Mouse (Mus musculus): ENCODE measurements at regions not wholly inside any gene's neighbourhood (a gene's known extent, or its start where the extent isn't known, plus 50 kb on each side); places are given as distances from the start of the nearest gene placed in this dataset.

DNA sequence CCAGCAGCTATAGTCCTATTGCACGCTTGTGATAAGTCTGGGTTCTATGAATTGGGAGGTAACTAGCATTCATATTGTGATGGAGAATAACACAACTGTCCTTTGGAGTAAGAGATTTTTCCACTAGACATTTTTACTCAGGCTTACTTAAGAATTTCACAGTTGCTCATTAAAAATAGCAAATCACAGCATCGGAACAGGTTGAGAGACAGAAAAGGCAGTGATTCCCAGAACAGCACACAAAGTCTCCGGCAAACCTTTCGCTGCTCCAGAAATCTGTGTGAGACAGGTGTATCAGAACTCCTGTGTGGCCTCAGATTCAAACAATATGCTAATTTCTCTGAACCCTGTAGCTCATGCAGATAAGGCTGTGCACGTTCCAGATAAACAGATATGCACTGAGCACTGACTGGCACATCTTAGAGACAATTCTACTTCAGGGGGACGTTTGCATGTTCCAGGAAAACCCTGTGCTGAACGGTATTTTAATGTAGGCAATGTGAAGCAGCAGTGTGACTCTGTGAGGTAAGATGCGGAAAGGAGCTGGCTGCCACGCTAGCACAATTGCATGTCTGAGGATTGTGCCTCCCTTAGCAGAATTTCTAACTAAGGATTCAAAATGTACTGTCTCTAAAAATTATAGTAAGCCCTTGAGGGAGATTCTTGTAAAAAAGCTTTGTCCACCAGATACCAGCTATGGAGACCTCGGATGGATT, 99.8 kb upstream of the Kynu start:
- no peak for DNase-seq (ENCODE audit: low spot score)

DNA sequence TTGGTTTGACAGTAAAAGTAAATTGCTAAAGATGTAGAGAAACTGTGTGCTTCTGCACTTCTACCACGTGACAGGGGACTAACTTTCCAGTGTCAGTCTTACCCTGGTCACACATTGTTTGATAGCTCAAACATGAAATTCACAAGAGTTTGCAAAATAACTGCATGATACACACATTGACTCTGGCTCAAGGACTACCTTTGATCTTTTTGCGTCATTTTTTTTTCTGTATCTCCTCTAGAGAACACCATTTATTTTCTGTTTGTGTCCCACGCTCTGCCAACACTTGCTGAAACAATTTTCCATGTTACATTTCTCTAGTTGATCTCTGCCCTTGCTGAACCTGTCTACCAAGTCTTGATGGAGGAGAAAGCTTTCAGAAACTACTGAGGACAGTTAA, 86.0 kb upstream of the Kynu start:
- no peak for DNase-seq (ENCODE audit: low spot score)

DNA sequence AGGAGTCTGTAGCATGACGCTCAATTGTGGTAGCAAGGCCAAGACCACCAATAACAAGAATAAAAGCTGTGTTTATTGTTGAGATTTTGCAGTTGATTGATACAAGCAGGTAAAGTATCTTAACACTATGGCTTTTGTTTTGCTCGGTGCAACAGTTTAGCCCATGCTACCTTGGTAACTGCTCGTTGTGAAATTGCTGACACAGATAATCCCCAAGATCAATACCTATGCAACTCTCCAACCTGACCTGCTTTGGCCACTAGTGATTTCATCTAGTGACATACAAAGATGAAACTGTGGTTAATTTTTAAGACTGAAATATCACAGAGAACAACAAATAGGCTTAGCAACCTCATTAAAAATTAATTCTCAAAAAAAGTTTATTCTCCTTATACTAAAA, 85.2 kb upstream of the Kynu start:
- DNase-seq (ENCODE audit: low spot score) = no peak

DNA sequence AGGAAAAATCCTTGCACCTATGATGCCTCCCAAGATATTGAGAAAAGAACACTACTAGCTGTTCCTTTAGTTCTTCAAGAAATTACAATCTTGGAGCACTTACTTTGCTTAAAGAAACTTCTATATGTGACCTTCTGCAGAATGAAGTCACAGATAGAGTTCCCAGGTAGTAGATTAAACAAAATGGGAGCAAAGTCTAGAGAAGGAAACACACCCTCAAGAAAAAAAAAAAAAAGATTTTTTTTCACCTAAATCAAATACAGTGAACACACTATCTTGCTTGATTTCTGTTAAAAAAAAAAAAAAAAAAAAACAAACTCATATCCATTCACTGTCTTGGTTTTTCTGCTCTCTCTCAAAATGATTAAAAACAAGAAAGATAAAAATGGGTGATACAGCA, 76.6 kb upstream of the Kynu start:
- no peak for DNase-seq (ENCODE audit: low spot score)

DNA sequence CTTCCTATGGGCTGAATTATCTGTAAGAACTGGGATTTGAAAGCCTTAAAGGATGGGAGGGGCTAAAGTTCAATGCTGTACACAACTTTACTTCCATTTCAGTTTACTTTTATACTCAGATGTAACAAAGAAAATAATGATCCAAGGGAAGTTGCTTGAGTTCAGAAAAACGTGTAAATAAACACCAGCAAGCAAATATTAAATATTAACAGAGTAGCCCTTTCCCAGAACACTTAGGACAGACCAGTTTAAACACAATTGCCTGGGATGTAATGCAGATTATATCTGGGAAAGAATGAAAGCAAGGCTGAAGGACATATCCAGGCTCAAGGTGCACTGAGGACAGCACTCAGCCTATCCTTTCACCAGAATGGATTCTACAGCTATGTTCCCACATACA, 75.3 kb upstream of the Kynu start:
- no peak for DNase-seq (ENCODE audit: low spot score)
